Mouse (Mus musculus) granulocyte monocyte progenitor cell, adult 5-6 weeks (primary cell): ENCODE data around the gene Il5. TPM values are rescaled to one million over a fixed set of nuclear protein-coding genes. Genes with fewer than 3 reads are reported as not detected.
A peak's percentile ranks its signal among the peaks of the same experiment; 100 is the strongest.

Experiments
- ATAC-seq: replicated peaks from 2 replicates; pipeline ENCODE4 v1.8.0; 2016; ENCODE audit warnings: mild to moderate bottlenecking, moderate TSS enrichment, inconsistent platforms; ENCODE audit not compliant: poor library complexity, severe bottlenecking
- total RNA-seq, 2 experiments: library from RNA; stranded (forward) in 1 of 2; stranded (reverse) in 1 of 2; fragments of 200-712, 200-1000 nt in 1 of 2; fragments of >200 nt in 1 of 2; fragmentation: Nextera tagmentation in 1 of 2; gene quantifications; 2 replicates each; pipeline ENCODE4 v1.2.3; 2014 to 2017

Gene Il5
- total RNA-seq, 2 experiments from 2014 or later, result not detected

DNA sequence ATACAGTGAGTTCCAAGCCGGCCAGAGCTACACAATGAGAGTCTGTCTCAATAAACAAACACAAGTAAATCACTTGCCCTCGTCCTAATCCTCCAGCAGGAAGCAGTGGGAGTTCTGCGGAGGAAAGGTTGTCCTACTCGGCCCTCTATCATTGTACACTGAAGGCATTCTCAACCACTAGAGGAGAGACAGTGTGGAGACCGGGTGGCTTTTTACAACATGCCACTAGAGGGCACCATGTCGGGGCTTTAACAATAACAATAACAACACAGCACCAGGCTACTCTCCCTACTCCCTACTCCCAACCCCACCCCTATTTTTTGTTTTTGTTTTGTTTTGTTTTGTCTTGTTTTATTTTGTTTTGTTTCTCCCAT lies 17.0 kb downstream of the Il5 start:
- ATAC-seq, result peak; percentile 59

DNA sequence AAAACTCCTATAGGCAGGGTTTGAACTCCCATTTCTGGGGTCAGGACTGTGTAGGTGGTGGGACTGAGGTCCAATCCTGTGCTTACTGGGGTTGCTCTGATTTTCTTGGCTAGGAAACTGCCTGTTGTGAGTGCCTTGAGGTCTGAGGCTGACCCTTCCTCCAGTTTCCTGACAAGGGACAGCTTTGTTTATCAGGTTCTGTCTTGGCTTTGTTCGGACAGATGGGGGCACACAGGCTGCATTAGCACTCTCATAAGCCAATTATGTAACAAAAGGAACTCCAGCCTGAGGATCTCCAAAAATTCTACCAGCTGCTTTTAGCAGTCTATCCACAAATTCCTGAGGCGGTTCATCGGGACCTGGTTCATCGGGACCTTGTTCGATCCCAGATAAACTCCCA lies 21.8 kb downstream of the Il5 start:
- ATAC-seq, result no peak

DNA sequence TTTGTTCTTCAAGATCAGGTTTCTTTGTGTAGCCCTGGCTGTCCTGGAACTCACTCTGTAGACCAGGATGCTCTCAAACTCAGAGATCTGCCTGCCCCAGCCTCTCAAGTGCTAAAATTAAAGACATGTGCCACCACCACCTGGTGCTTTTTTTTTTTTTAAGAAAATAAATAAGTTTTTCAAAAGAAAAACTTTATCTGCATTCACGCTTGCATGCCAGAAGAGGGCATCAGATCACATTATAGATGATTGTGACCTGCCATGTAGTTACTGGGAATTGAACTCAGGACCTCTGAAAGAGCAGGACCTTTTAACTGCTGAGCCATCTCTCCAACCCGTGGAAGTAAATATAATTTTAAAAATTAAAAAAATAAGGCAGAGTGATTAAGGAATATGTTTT lies 24.7 kb downstream of the Il5 start:
- no peak for ATAC-seq

DNA sequence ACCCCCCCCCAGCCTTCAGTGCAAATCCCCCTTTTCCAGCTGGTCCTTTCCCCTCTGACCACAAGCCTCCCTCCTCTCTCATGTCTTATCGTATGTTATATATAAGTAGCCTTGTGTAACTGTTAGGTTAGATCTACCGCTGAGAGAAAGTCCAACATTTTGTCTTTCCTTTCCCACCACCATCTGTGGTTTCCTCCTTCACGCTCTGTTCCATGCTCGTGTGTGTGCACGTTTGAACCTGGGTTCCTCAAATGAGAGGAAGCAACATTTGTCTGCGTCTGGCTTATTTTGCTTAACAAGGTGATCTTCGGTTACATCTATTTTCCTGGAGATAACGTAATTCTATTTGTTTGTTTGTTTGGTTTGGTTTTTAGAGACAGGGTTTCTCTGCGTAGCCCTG lies 27.4 kb downstream of the Il5 start:
- peak; percentile 72 for ATAC-seq

DNA sequence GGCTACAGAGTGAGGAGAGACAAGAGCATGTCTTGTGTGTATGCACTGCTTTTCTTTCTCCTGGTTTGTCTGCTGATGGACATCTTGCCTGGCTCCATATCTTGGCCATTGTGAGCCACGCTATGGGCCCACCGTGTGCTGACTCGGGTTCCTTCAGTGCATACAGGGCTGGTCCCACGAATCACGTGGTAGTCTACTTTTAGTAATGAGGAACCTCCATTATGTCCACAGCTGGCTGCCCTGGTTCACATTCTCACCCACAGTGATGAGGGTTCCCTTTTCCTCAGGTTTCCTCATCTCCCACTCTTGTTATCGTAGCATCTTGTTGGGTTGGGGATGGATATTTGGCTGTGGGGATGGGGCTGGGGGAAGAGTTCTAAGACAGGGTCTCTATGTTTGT lies 28.0 kb downstream of the Il5 start:
- ATAC-seq, result peak; percentile 90

DNA sequence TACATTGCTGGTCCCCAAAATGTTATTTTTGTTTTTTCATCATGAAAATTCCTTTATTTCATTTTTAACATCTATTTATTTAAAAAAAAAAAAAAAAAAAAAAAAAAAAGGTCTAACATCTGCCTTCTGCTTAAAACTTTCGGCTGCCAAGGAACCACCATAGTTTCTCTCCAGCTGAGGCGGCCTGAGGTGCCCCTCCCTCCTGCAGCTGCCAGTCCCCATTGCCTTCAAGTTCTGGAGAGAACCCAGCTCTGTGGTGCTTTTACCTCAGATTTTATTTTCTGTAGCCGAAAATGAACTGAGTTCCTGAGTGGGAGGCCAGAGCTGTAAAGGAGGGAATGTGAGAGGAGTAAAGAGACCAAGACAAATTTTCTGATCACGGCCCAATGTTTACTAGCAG lies 28.7 kb downstream of the Il5 start:
- no peak for ATAC-seq

DNA sequence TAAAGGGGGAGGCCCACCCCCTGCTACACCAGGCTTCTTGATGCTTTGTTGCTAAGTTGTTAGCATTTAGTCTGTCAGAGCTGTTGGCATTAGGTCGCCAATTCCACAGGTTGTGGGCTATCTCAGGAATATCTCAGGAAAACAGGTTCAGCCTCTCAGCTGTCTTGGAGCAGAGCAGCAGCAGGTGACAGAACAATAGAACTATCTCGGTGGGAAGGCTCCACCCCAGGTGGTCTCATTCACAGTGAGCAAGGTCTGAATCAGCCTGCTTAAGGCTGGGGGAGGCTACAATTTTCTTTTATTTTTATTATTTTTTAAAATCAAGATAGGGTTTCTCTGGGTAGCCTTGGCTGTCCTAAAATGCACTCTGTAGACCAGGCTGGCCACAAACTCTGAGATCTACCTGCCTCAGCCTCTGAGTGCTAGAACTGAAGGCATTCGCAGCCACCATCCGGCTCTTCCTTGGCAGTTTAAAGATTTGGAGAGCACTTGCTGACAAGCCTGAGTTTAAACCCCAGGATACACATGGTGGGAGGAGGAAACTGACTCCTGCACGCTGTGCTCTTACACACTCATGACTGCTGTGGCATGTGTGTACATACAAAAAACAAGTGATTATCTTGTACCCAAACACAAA lies 29.2 kb downstream of the Il5 start:
- ATAC-seq, result no peak

DNA sequence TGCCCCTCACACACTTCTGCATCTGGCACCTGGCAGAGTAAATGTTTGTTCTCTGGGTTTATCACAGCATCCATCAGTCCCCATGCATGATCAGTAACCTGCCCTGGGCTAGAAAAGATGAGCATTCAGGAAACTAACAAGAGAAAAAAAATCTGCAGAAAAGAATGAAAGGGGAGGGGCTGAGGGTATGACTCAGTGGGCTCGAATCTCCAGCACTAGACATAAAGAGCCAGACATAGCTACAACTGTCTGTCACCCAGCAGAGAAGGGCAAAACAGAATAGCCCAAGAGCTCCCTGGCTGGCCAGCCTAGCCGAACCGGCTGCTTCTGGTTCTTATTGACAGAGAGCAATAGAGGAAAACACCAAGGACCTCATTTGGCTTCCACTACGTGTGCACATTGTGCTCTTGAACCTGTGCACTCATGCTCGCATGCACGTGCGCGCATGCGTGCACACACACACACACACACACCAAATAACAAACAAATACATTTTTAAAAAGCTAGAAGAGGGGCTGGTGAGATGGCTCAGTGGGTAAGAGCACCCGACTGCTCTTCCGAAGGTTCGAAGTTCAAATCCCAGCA lies 34.5 kb downstream of the Il5 start:
- no peak for ATAC-seq

DNA sequence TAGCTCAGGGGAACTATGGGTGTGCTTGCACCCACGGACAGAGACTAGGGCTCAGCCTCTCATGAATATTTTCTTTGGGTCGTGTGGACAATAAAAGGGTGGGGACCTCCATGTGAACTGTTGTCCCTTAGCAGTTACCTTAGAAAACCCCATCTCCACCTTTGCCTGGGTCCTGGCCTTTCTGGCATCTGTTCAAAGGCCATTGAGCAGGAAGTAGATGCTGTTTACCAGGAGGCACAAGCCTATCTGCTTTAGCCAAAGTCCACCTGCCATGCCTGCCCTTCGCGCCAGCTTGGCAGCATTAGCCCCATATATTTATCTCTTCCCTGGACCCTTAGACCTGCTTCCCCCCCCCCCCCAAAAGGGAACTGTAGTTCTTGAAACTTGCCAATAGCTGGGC lies 37.0 kb downstream of the Il5 start:
- ATAC-seq, result no peak

DNA sequence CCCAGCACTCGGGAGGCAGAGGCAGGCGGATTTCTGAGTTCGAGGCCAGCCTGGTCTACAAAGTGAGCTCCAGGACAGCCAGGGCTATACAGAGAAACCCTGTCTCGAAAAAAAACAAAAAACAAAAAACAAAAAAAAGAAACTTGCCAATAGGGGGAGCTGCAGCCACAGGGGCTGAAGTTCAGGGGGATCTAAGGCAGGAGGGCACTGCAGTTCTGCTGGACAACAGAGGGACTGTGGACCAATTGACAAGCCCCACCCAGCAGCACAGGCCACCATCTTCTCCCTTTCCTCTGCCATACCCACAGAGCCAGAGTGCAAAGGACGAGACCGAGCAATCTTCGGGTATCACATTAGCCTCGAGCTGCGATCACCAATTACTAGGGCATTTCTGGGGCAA lies 37.4 kb downstream of the Il5 start:
- ATAC-seq, result 0 out of 2 replicates have a peak, but pooled peaks have one; percentile 50

DNA sequence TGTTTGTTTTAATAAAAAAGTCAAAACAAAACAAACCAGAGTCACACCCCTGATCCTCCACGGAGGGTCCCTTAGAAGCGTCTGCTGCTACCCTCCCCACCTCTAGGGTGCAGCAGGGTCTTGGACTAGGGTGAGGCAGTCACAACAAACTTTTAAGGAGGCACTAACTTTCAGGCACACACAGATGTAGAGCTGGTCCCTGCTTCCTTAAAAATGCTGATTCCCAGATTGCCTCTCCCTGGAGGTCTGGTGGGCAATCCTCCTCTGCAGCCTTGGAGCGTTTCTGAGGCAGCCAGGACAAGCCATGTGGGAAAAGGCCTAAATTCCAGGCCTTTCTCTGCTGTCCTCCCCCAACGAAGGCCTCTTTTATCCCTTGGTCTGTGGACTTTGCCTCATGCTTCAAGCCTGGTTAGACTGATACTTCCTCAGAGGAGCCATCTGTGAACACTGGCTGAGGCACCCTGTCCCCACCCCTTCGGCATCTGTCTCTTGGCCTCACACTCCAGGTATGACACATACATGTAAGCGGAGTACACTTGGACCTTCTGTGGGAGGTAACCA lies 38.3 kb downstream of the Il5 start:
- ATAC-seq, result no peak

DNA sequence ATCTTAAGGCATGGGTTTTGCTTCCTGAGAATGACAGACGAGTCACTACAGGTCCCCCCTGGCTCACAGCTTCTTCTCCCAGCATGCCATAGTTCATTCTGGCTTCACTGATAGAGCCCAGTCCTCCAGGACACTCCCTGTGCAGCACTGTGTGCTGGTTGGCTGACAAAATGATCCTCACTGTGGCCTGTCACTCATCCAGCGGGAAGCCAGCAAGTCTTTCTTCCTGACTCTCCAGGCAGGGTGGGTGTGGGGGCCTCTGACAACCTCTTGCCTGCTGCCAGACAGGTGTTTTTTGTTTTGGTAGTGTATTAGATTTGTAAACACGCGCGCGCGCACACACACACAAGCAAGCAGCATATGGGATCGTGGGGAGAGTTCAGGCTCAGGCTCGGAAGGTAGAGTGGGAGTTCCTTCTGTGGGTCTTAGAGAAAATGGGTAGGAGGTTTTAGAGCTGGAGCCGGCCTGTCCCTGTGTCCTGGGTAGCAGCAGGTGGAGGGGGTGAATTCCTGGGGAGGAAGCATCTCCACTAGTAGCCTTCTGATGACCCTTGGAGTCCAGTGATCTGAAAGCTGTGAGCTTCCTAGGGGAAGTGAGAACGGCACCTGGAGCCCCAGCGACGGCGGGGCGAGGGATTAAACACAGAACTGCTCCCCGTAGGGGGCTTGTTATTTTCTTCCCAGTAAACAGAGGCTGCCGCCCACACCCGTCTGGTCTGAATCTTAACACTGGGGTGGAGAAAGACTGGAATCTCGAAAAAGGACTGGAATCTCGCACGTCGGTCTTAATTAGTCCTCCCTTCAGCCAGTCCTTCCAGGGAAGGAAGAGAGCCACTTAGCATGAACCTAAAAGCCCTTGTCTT lies 39.2 kb downstream of the Il5 start:
- no peak for ATAC-seq

DNA sequence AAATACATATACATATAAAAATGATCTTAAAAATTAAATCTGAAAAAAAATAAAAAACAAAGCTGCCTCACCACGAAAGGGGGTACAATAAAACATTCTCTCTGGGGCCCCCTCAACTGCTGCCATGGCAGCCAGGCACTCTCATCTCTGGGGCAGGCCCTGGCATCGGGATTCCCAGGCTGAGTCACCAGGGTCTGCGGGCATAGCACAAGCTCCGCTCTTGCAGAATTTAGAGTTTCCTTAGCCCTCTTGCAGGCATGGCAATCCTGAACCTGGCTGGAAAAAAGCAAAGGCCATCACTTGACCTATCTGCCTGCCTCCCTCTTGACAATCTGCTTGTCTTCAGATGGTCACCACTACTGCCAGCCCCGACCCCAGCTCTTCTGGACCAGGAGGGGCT lies 40.7 kb downstream of the Il5 start:
- no peak for ATAC-seq

DNA sequence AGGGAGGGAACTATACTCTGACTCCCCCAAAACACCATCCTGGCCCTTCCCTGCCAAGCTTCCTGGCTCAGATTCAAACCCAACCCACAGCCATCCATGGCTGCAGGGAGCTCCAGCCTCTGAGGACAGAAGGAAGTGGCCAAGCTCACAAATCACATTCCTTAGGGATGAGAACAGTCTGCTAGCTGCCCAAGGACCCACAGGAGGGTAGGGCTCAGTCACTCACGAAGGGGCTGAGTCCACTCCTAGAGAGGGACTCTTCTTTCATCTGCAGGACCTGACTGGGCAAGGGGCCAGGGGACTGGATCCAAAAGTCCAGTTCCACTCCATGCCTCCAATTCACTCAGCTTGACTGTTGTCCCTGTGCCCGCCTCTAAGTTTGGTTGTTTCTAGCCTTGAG lies 41.2 kb downstream of the Il5 start:
- ATAC-seq, result no peak

DNA sequence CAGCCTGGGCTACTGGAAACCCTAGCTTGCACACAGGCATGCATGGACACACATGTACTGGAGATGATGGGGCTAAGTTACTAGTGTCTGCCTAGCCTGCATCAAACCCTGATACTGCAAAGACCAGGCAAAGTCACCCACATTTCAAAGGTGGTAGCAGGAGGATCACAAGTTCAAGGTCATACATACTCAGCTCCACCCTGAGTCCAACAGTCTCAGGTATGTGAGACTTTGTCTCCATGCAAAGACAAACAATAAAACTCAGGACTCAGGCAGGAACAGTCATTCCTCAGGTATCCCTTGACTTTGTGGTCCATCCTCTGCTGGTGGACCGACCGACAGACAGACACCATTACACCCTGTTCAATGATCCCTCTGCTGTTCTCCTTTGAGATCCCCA lies 41.8 kb downstream of the Il5 start:
- no peak for ATAC-seq

DNA sequence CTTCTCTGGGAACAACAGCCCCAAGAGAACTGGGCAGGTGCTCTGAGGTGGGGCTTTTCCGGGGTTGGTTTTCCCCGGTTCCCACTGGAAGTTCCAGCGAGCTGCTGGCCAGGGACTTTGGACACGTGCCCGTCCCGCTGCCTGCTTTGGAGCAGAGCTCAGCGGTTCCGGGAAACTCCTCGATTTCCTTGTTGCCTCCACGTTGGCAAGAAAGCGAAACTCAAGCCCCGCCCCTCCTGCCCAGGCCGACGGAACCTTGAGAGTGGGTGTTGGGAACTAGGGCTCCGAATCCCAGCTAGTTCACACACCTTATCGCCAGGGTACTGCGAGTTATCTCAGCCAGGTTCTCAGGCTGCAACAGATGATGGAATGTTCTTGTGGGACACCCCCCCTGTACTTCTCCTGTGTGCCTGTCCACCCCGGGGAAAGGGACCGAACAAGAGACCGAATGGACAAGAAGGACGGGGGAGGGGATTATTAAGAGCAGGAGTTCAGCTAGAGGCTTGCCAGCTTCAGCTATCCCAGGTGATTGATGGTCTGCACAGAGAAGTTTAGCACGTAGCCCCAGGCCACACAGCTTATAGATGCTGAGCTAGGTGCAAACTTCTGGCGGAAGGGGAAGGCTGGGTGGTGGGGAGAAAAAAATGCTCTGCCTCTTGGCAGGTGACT lies 42.4 kb downstream of the Il5 start:
- peak; percentile 36 for ATAC-seq

DNA sequence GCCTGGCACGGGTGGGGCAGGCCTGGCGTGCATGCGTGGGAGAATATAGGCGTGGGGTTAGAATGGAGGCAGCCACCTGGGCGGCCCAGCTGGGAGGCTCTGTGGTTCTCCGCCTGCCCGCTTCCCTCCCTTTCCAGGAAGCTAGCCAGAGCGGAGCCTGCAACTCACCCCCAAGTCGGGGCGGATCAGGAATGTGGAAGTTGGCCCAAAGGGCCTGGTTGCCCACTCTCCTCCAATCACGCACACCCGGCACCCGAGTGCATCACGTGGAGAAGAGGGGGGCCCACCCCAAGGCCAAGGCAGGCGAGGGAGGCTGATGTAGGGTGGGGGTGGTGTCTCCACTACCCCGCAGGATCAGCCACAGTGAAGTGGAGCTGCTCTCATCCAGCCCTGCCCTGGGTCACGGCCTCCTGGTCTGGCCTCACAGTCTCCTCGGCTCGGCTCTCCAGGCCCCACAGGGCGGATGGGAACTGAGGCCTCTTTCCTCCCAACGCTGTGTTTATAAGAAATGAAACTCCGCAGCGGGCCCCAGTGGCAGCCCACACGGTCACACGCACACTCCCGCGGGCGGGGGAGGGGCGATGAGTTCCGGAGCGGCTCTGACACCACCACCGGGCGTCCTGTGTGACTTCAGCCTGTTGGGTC lies 43.0 kb downstream of the Il5 start:
- peak; percentile 87 for ATAC-seq

DNA sequence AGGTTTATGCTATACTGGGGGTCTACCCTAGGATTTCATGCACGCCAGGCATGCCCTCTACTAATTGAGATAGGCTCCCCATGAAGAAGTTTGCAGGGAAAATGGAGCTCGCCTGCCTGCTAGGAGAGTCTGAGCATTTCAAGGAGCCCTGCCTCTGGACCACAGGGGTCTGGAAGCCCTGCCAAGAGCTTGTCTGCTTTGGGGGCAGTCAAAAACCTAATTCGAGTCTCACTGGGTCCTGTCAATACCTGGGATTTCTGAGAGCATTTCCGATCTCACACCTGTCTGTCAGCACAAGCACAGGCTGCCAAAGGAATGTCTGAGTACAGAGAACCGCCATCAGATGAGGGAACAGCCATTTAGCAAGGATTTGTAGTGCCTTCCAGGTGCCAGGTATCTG lies 44.0 kb downstream of the Il5 start:
- no peak for ATAC-seq

DNA sequence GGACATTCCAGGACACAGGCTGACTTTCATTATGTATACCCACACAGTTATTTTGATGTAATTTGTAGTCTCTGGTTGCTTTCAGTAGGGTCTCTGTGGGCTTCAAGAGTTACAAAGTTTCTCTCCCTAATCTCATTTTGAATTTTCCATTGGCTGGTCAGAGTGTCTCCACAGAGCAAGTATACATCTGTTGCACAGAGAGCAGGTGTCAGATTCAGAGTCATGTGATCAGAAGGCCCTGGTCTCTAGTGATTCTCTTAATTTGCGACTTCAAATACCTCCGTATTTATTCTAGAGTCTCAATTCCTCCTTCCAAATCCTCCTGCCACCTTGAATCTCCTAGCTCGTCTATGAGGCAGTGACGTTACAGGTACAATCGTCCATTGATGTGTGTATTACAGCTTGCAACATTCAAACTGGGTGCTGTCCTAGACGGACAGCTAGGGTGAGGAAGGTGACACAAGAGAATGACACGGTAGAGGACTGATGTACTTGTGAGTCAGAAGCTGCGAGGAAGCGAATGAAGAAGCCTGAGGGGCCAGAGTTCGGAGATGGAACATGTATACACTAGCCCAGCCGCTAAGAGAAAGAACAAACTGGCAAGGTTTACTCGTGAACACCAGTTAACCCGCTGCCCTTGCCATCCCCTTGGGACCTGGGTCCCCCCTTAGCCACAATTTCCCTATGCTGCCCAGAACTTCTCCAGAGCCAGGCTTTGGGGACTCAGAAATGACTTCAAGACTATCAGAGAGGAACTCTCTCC lies 48.0 kb downstream of the Il5 start:
- ATAC-seq, result no peak

DNA sequence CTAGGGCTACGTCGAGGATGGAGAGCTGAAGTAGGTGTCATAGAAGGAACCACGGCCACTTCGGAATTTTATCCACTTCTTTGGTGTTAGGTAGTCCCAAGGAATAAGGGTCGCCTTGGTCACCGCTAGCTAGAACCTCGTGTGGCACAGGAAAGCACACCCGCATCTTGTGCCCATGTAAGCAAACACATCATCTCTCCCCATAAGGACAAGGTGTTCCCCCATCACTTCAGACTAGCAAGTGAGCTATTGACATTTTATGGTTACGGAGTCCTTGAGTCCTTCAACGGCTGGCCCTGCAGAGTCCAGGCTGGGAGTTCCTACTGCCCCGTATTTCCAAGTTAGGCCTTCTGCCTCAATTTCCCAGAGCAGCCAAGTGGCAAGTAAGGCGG lies 48.6 kb downstream of the Il5 start:
- no peak for ATAC-seq
